Mouse (Mus musculus) kidney, postnatal 36 days (tissue): Measurements from ENCODE around the gene Muc2.

Source experiments
- DNase-seq, 2 experiments: peaks; one replicate each; pipeline ENCODE4 v3.0.0; 2021 to 2022; ENCODE audit warnings: mixed read lengths in 2 of 2

Gene Muc2

GRCm38 (mm10) chr7:141770521-141770920 is 80.4 kb downstream of the Muc2 start:
- no peak for DNase-seq

- DNase-seq, result no peak
Observed at GRCm38 (mm10) chr7:141770988-141771387, 80.8 kb downstream of the Muc2 start.

GRCm38 (mm10) chr7:141772058-141772557 is 82.0 kb downstream of the Muc2 start:
- no peak for DNase-seq

- no peak for DNase-seq
Observed at GRCm38 (mm10) chr7:141774855-141775254, 84.7 kb downstream of the Muc2 start.

- DNase-seq, result no peak
Observed at GRCm38 (mm10) chr7:141776199-141776598, 86.1 kb downstream of the Muc2 start.

- no peak for DNase-seq
Observed at GRCm38 (mm10) chr7:141788677-141789452, 98.7 kb downstream of the Muc2 start, which contains the start of gene Muc5ac. Gene Muc5ac, plus strand, starts transcription at chr7:141788972.

DNA sequence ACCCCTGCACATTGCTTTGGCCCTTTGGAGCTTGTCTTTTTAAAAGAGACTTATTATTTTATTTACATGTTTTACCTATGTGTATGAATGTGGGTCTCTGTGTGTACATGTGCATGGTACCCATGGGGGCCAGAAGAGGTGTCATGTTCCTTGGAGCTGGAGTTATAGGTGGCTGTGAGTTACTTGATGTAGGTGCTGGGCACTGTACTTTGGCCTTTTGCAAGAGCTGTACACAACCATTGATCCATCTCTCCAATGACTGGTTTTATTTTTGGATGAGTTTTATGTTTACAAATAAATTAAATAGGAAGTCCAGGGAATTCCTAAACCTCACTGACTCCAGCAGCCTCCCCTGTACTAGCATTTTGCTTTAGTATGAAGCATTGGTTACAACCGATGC is 104.1 kb downstream of the Muc2 start:
- DNase-seq, result no peak

GRCm38 (mm10) chr7:141803206-141803605 is 113.1 kb downstream of the Muc2 start:
- DNase-seq, result no peak
